Mouse (Mus musculus): ENCODE measurements around the gene Zbtb48.

DNA sequence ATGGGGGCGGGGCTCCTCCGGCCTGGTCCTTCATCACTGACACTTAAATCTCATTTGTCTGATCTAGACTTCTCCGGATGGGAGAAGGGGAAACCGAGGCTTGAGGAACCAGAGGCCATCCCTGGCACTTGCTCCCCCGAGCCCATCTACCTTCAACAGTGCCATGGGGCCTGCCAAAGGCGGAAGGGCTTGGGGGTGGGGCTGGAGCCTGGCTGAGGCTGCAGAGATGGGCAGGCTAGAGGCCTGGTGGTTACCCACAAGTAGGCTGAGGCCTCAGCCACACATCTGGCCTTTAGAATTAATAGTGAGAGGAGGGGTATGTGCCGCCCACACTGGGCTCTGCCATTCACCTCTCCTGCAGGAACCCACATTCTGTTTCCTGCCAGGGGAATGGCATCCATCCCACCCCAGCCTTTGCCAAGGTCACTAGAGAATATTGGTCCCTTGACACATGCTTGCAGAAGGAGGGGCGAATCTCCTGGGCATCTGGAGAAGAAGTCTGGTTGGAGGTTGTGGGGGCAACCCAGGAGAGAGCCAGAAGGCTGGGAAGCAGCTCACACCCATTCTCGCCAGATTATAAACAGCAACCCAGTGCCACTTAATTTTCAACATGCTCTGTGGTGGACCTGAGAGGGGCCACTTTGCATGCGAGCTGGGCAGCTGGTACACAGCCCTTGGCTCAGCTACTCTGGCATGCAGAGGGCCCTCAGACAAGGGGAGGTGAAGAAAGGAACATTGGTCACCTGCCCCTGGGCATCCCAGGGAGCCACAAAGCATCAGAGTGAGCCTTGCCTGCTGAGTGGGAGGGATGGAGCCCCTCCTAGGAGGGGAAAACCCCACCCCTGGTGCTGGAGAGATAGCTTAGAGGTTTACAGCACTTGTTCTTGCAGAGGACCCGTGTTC is 43.3 kb upstream of the Zbtb48 start:
- TF ChIP-seq CTCF (IDR thresholded peaks at IDR 0.05; ENCODE audit: insufficient read depth, low read depth, low read length) (no peak), POLR2A (IDR thresholded peaks at IDR 0.05; ENCODE audit: insufficient read depth, low read depth, low read length) (no peak)
